Mouse (Mus musculus) liver, postnatal 0 days (tissue): ENCODE results near the gene Wwp2.

ENCODE experiments used
- CTCF ChIP-seq: sonication (generic); IDR thresholded peaks from 2 replicates; pipeline ENCODE4 v1.5.1; 2016; ENCODE audit warnings: antibody characterized with exemption, low read depth
- EP300 ChIP-seq: IDR thresholded peaks from 2 replicates; pipeline ENCODE4 v1.6.1; 2016; ENCODE audit warnings: antibody characterized with exemption, low read depth, mild to moderate bottlenecking

DNA sequence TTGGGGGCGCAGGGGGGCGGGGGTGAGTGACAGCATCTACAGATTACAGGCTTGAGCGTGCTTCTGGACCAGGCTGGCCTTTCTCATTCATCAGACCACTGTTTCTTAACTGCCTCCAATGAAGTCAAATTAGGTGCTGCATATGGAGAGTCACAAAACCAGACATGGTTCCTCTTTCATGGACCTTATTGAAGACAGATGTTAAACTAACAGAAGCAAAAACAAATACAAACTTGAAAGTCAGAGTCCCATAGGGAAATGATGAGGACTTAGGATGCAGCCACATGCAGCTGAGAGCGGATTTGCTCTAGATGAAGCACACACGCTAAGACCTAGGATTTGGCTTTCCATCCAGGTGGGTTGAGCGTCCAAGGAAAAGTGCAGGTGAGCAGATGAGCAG is 61.5 kb downstream of the Wwp2 start:
- TF ChIP-seq EP300 (no peak), CTCF (no peak)
